Mouse (Mus musculus) CD4-positive naive resting alpha-beta T cell, adult 76 days (primary cell): ENCODE measurements around the gene Lrrtm4. TPM values are rescaled to one million over a fixed set of nuclear protein-coding genes. Genes with fewer than 3 reads are reported as not detected.

ENCODE experiments used
- total RNA-seq: library from RNA; stranded (reverse); gene quantifications from one replicate; pipeline ENCODE4 v1.2.4, GENCODE M21; 2023

Lrrtm4 gene
- not detected for total RNA-seq

DNA sequence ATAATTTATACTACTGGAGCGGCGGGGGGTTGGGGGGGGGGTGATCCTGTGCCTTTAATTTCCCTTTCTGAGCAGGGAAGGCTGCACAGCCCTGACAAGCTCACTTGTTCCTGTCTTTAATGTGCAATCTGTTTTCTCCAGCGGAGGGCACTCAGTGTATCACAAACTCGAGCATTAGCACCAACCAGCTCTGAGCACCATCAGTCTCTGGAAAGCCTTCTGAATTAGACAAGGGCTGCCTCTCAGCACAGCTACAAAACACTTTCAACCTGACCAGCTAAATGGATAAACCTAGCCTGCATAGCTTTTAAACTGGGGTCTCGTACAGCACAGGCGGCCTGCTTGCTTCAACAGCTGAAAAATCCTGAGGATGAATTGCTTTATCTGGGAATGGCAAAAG, at the start of gene Lrrtm4:
Gene Lrrtm4, plus strand, starts transcription at position 113 of the 400 bp plus-strand sequence.

Other genes starting within 250 kb of the Lrrtm4 start
- gene Gm20594, start 201.0 kb upstream of the Lrrtm4 start, total RNA-seq = not detected